Mouse (Mus musculus) neural tube, postnatal 0 days (tissue): ENCODE data around the gene Cdc20. TPM values are rescaled to one million over a fixed set of nuclear protein-coding genes. Genes with fewer than 3 reads are reported as not detected.

Experiments
- polyA plus RNA-seq: library from polyadenylated mRNA; unstranded; fragments of >200 nt; fragmentation: Nextera tagmentation; extraction: Ambion mirVana; gene quantifications from 2 replicates; pipeline ENCODE4 v1.2.1, GENCODE M21; 2015

Cdc20 gene
- polyA plus RNA-seq = 19.7 and 19.9 TPM in 2 replicates

DNA sequence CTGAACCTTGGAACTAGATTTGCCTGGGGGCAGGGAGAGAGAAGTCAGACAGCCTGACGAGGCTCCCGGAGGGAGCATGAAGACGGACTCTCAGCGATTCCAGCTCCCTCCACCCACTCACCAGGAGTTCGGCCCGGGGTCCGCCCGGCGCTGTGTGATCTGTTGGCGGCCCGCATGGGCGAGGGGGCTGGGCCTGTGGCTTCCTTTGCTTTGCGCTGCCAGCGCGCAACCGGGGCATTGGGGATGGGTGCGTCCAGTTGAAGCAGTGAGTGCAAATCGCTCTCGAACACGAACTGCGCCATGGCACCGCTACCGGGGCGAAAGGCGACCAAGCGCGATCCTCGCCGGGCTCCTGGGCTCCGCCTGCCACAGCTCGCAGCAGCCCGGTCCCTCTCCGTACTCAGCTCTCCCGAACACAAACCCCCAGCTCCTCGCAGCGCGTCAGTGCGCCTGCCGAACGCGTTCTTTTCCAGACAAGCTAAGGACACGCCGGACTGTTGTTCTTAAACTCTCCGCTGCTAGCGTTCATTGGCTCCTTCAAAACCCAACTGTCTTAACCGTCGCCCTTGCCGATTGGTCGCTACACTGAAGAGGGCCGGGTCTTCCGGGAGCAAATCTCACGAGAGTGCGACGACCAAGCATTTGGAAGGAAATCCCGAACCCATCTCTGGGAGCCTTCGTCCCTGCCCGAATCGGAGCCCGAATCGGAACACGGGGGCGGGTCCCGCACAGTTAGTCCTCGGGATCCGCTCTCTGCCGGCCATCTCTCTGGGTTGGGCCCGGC is at the start of gene Cdc20:
Cdc20 (minus strand) TSS at position 533 of the 784 bp plus-strand sequence.

DNA sequence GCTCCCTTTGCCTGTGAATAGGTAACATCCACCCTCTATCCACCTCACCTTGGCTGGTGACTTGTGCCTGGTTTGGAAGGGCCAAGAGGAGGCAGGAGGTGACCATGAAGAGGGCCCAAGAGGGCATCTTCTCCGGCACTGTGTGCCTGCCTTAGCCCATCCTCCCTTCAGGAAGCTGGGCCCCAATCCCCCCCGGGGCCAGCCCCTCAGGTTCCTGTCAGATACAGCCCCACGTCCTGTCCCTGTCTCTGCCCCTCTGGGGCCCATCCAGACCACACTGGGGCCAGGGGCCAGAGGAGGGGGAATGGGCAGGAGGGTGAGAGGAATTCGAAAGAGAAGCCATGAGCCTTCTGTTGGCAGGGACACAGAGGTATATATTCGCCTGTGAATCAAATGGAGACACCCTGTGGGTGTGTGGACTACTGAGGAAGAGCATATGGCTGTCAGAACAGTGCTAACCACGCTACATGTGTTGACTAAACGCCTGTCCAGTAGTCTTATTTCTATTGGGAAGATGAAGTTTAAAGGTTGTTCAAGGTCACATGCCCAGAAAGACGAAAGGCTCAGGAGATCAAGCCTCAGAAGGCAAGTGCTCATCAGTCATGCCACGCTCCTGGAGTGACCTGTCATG is 20.3 kb upstream of the Cdc20 start, which contains the start of gene Mpl:
Mpl (minus strand) TSS at position 169 of the 631 bp plus-strand sequence.

DNA sequence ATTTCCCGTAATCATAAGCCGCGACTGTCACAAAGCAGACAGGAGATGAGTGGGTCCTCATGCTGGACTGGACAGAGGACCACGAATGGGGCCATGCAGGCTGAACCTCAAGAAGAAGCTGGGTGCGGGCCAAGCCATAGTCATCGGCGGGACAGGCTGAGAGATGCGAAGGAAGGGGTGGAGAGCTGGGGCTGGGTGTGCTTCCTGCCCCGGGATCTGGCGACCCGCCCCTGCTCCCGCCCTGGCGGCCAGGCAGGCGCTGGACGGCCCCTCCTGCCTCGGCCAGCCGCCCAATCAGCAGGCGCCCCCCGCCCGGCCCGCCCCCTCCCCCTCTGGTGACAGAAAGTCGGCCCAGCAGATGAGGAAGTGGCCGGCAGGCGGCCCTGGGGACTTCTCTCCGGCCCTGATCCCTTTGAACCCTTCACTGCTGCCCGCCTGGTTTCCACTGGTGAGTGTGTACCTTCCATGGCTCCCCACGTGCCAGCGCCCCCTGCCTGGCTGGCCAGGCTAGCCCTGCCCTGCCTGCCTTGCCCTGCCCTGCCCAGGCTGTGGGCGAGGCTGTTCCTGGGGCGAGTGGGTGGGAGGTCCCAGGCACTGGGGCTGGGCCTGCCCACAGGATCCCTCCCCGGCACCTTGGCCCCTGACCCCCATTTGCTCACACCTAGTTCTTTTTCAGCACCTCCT is 9.2 kb downstream of the Cdc20 start, which contains the start of gene Elovl1:
Elovl1 (plus strand) TSS at position 326 of the 684 bp plus-strand sequence.

DNA sequence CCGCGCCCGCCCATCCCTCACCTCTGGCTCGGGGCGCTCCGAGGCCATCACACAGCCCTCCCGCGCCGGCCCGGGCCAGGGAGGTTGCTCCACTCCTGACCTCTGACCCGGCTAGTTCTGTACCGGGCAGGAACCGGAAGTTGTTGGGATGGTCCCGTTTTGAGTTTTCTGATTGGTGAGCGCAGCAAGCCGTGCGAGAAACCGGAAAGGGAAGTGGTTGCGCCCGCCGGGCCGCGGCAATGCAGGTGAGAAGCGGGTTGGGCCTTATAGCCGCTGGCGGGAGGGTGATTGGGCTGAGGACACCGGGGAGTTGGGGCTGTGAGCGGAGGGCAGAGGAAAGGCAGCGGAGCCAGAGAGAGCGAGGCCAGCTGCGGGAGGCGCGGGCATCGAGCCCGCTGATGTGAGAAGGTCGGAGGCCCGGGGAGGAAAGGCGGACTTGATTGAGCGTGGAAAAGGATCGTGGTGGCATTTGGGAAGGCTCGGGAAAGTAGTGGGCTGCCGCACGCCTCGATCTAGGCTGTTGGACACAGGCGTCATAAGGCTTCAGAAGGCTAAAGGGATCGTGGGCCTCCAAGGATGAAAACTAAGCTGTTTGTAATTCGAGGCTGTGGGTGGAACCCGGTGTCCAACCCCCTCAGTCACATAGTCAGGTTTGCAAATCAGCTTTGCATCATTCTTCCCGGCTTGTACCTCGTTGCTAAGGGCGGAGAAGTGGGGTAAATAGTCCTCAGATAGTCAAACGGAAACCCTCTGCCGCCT is 27.8 kb downstream of the Cdc20 start, which contains the start of the genes Szt2 and Med8:
Szt2 (minus strand) TSS at position 132 of the 759 bp plus-strand sequence.
Med8 (plus strand) TSS at position 196 of the 759 bp plus-strand sequence.

Other genes starting within 250 kb of the Cdc20 start
- gene Ptprf, start 145.9 kb downstream of the Cdc20 start, polyA plus RNA-seq = 41.2 and 43.7 TPM in 2 replicates
- gene Szt2, start 28.1 kb downstream of the Cdc20 start, polyA plus RNA-seq = 3.8 and 6.0 TPM in 2 replicates
- 91.1 and 97.2 TPM in 2 replicates for gene Med8, start 28.0 kb downstream of the Cdc20 start, polyA plus RNA-seq
- 51.9 and 58.1 TPM in 2 replicates for gene Elovl1, start 9.3 kb downstream of the Cdc20 start, polyA plus RNA-seq
- gene Mpl, start 20.2 kb upstream of the Cdc20 start, polyA plus RNA-seq = 0.14 and 0.22 TPM in 2 replicates
- 9.8 and 11.7 TPM in 2 replicates for gene Tie1, start 52.7 kb upstream of the Cdc20 start, polyA plus RNA-seq
- gene 2610528J11Rik, start 89.6 kb upstream of the Cdc20 start, polyA plus RNA-seq = not detected in 2 replicates
- 0.47 and 1.1 TPM in 2 replicates for gene Tmem125, start 106.7 kb upstream of the Cdc20 start, polyA plus RNA-seq
- 1.2 and 1.3 TPM in 2 replicates for gene Cfap57, start 183.4 kb upstream of the Cdc20 start, polyA plus RNA-seq
- gene Ebna1bp2, start 183.4 kb upstream of the Cdc20 start, polyA plus RNA-seq = 80.3 and 86.1 TPM in 2 replicates
- not detected in 2 replicates for gene Olfr62, start 221.6 kb upstream of the Cdc20 start, polyA plus RNA-seq